Mouse (Mus musculus) megakaryocyte, embryonic 14.5 days (primary cell): Measurements from ENCODE around the gene Tyk2.

Experiments
- FLI1 ChIP-seq: IDR thresholded peaks from 2 replicates; pipeline ENCODE4 v1.6.1; 2012; ENCODE audit warnings: low read length, inconsistent platforms, mixed read lengths
- GATA1 ChIP-seq: IDR thresholded peaks from 3 replicates; pipeline ENCODE4 v1.6.1; 2012; ENCODE audit warnings: mixed read lengths, low read length, inconsistent platforms, borderline replicate concordance

DNA sequence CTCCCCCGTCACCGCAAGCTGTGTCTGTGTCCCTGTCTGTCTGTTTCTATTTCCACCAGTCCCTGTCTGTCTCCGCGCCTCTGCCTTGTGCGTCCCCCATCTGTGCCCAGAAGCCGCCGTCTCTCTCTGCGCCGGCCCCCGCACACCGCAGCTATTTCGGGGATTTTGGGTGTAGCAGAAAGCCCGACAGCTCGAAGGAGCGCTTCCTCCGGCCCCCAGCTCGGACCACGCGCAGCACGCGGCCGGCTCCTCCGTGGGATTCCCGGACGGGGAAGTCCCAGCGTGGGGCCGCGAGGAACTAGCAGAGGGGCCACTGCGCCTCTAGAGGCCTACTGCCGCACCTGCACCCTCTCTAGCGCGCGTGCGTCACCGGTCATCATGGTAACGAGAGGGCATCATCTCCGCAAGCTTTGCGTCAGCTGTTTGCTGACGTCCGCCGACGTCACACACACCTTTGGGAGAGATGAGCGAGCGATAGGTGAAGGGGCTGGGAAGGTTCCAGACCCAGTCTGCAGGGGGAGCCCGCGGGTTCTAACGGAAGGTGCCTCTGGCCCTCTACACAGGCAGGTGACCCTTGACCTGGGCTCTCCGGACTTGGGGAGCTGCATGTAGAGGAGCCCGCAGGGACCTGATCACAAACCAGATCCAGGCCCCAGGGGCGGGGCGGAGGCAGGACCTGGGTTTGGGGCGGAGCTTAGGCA lies 30.3 kb upstream of the Tyk2 start:
- TF ChIP-seq GATA1 (no peak), FLI1 (no peak)
